Mouse (Mus musculus) spleen, adult 12 weeks (tissue): ENCODE data around the gene Ankra2.

Experiments used
- DNase-seq: peaks from one replicate; pipeline ENCODE4 v3.0.0; 2022; ENCODE audit warnings: low spot score

Gene Ankra2

DNA sequence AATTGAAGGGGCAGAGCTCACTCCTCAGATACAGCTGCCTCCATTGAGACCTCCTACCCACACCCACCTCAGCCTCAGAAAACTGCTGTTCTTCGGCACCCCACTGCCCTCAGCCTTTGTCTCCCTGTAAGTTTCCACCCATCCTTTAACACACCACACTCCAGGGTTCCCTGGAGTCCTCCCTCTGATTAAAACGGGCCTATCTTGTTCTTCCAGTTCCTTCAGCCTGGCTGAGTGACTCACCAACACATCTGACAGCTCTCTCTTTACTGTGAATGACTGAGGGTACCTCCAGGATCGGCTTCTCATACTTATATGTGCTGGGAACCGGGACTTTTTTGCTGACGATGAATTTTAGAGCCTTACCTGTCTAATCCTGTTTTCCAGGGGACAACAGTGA, 33.2 kb downstream of the Ankra2 start:
- DNase-seq, result no peak

DNA sequence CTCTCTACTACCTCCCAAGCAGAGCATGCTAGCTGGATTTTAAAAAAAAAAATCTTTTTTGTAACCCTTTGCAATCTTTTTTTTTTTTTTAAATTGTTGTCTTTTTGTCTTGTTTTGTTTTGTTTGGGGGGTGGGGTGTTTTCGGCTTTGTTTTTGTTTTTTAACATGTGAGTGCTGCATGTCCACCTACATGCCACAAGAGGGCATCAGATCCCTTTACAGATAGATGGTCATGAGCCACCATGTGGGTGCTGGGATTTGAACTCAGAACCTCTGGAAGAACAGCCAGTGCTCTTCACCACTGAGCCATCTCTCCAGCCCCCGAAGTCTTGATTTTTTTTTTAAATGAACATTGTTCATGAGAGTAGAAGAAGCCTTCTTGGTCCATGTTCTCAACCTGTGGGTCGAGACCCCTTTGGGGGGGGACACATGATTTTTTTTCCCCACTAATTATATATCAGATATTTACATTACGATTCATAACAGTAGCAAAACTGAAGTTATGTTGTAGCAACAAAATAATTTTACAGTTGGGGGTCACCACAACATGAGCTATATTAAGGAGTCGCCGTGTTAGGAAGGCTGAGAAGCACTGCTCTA, 35.1 kb downstream of the Ankra2 start:
- no peak for DNase-seq

GRCm38 (mm10) chr13:98298833-98299758, 36.2 kb downstream of the Ankra2 start:
- peak; percentile 58 for DNase-seq

GRCm38 (mm10) chr13:98305257-98305656, 42.4 kb downstream of the Ankra2 start:
- DNase-seq, result no peak

DNA sequence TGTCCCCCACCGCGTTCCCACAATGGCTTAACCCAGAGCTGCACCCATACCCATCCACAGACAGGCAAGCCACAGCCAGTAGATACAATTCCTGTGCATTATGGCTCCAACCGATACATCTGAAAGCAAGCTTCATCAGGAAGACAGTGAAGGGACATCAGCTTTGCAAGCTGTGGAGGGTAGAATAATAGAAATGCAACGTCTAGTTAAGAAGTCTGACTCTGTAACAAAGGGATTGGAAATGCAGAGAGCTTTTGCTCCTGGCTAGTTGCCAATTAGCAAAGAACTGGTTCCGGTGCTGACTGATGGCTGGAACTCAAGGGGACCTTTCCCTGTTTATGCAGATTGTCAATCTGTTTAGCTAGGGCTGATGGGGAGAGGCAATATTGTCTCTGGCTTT, 43.5 kb downstream of the Ankra2 start:
- no peak for DNase-seq

DNA sequence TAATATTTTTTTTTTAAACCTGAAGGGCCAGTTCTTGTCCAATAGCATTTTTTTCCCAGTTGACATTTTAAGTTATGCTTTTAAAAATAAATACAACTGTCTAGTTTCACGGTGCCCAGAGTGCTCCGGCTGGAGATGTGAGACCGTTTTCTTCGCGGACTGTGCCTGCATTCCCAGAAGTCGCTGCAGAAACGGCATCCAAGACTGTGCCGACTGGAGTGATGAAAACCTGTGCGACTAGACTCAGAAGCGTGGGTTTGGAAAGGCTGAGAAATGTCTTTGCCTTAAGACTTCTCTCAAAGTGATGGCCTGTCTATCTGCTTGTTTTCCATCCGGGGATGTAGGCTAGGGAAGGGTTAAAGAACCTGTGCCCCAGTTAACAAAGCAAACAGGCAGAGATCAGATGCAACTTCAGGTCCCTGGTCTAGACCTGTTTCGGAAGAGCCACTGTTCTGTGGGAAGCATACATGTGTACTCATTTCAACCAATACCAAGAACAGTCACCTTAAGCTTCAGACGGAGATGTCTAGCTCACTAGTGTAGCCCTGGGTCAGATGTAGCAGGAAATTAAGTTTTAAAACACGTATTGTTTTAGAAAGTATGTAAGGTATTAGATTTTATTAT, 44.1 kb downstream of the Ankra2 start:
- no peak for DNase-seq

- no peak for DNase-seq
Observed at GRCm38 (mm10) chr13:98308004-98308403, 45.1 kb downstream of the Ankra2 start.

DNA sequence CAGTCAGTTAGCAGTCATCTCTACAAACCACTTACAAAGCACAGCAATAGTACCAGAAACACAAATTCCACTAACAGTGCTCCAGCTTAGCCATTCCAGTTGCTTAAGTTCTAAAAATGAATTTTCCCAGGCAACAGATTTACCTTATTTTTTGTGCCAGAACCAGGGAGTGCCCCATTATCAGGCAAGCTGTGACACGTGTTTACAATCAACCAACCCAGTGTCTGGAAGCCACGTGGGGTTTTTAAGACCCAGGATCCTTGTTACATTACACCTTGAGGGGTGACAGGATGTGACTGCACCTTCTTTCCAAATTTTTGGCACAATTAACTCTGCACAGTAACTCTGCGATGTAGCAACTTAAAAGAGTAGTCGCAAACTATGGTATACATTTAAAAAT, 45.9 kb downstream of the Ankra2 start:
- DNase-seq, result no peak

DNA sequence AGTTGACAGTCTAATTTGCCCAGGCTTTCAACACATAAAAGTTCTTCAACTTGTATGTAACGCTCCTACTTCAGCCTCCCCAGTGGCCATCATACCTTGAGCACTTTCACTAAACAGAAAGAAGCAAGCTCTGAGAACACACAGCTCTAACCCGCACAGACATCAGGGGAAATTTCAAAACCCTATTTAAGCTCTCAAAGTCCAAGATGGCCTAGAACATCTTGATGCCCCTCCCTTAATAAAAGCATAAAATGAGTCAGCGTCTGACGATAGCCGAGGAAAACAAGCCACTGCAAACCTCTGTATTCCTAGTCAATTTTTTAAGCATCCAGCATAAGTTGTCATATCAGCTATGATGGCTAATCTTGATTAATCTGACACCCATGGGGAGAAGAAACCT, 48.7 kb downstream of the Ankra2 start:
- DNase-seq, result no peak

GRCm38 (mm10) chr13:98313631-98314030, 50.8 kb downstream of the Ankra2 start:
- no peak for DNase-seq

- no peak for DNase-seq
Observed at GRCm38 (mm10) chr13:98315124-98315523, 52.2 kb downstream of the Ankra2 start.

DNA sequence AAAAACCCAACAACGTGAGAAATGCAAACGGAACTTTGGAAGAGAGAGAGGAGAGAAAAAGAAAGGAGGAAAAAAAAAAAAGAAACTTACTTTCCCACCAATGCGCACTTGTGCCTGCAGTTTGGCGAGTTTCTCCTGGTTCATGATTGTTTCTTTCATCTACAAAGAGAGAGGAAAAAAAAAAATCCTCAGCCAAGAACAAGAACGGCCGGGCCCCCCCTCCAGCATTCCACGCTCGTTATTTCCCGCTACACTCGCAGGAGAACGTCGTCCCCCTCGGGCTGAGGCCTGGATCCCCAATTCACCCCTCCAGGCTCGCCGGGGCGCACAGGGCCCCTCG, 53.2 kb downstream of the Ankra2 start:
- DNase-seq, result no peak

DNA sequence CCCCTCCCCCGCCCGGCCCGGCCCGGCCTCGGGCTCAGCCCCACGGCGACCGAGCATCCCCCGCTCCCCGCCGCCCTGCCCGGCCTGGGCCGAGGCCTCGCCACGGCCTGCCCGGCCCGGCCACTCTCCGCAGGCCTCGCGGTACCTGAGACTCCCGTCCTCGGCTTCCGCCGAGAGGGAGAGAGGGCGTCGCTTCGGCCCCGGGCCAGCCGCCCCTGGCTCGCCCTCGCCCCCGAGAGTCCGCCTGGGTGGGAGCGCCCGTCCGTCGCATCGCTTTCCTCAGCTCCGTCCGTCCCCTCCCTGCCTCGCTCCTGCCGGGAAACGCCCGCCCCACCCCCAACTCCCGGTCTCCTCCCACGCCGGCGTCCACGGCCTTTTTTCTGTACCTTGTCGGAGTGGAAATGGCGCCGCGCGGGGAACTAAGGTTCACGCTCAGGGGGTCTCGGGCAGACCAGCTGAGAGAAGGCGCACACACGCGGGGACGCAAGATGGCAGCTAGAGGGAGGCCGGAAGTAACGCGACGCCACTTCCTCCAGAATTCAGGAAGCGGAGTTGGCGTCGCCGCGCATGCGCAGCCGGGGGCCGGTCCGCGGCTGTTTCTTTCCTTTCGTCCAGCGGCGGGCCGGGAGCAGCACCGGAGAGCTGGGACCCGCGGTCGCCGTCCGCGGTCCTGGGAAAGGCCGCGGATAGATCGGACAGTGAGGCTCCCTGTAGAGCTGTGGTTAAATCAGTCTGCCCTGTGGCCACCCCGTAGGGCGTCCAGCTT, 53.8 kb downstream of the Ankra2 start, which contains the start of gene Btf3:
Btf3 (minus strand) TSS at position 527 of the 766 bp plus-strand sequence.
- DNase-seq, result peak; percentile 89

GRCm38 (mm10) chr13:98317246-98317677, 54.4 kb downstream of the Ankra2 start:
- no peak for DNase-seq

GRCm38 (mm10) chr13:98317911-98318310, 55.0 kb downstream of the Ankra2 start:
- DNase-seq, result no peak
